ENCODE assay signal across 8 mouse cellular contexts in genomic region chr1:90967583-90967982, GRCm38 (mm10). TPM values are rescaled to one million over a fixed set of nuclear protein-coding genes. Genes with fewer than 3 reads are reported as not detected.
DNase-seq lines count a peak whose midpoint lies in the region; ATAC-seq and TF ChIP-seq lines count a peak whose summit lies in the region.
"Had no signal": no experiment of that assay in that cellular context is flagged by ENCODE, and none has a peak within 500 bp of the region (broad histone marks: within the 10 kb centered on the region; RNA-seq: fewer than 3 reads in every experiment).

No protein-coding gene starts in this region.

- H3K4me3 ChIP-seq in neural tube, embryonic 13.5 days, result no peak overlapping the region
- H3K4me3 ChIP-seq in intestine, embryonic 15.5 days (replicated peaks), result peak overlapping the region; percentile 34
- H3K4me3 ChIP-seq in stomach, postnatal 0 days (ENCODE audit: low read depth, low read length), result no peak overlapping the region

- no peak overlapping the region for H3K27ac ChIP-seq in neural tube, embryonic 13.5 days (replicated peaks)
- 0 out of 2 replicates have a peak overlapping the region, but pooled peaks have one; percentile 80 for H3K27ac ChIP-seq in intestine, embryonic 15.5 days
- H3K27ac ChIP-seq in stomach, postnatal 0 days (replicated peaks), result 0 out of 2 replicates have a peak overlapping the region, but pooled peaks have one; percentile 18

- H3K9me3 ChIP-seq in neural tube, embryonic 13.5 days, result no peaks in the 10 kb centered on the region
- no peaks in the 10 kb centered on the region for H3K9me3 ChIP-seq in intestine, embryonic 15.5 days
- H3K9me3 ChIP-seq in stomach, postnatal 0 days (ENCODE audit: control insufficient read depth, low read length), result no peaks in the 10 kb centered on the region

- no peaks in the 10 kb centered on the region for H3K36me3 ChIP-seq in neural tube, embryonic 13.5 days
- no peaks in the 10 kb centered on the region for H3K36me3 ChIP-seq in intestine, embryonic 15.5 days
- H3K36me3 ChIP-seq in stomach, postnatal 0 days (ENCODE audit: control insufficient read depth, insufficient read depth, low read length), result no peaks in the 10 kb centered on the region

- TF ChIP-seq EP300 in stomach, postnatal 0 days (optimal IDR thresholded peaks at IDR 0.05), result no peak

- no peak overlapping the region for H3K4me2 ChIP-seq in neural tube, embryonic 13.5 days
- peak overlapping the region; percentile 50 for H3K4me2 ChIP-seq in intestine, embryonic 15.5 days (replicated peaks)
- peak overlapping the region; percentile 32 for H3K4me2 ChIP-seq in stomach, postnatal 0 days (replicated peaks; ENCODE audit: low read depth)
- H3K4me2 ChIP-seq: lung, embryonic 14.5 days had no signal

- peak; percentile 79 for ATAC-seq in neural tube, embryonic 13.5 days (ENCODE audit: low read depth)
- peak; percentile 10; the same call in 1 of the 2 replicates for ATAC-seq in intestine, embryonic 15.5 days
- peak; percentile 19; the same call in 1 of the 2 replicates for ATAC-seq in stomach, postnatal 0 days (ENCODE audit: low FRiP score, low TSS enrichment)

- no peak for TF ChIP-seq CTCF in stomach, postnatal 0 days (IDR thresholded peaks at IDR 0.05; ENCODE audit: low read depth)

- H3K27me3 ChIP-seq in neural tube, embryonic 13.5 days, result no peaks in the 10 kb centered on the region
- no peaks in the 10 kb centered on the region for H3K27me3 ChIP-seq in intestine, embryonic 15.5 days (replicated peaks)
- H3K27me3 ChIP-seq in stomach, postnatal 0 days (ENCODE audit: control insufficient read depth, insufficient read depth, low read length), result no peaks in the 10 kb centered on the region

- H3K9ac ChIP-seq in neural tube, embryonic 13.5 days, result no peak overlapping the region
- no peak overlapping the region for H3K9ac ChIP-seq in intestine, embryonic 15.5 days
- H3K9ac ChIP-seq in stomach, postnatal 0 days (ENCODE audit: low read length), result no peak overlapping the region
- H3K9ac ChIP-seq: lung, embryonic 14.5 days had no signal

- no peak for DNase-seq in neural tube, embryonic 10.5 days (ENCODE audit: extremely low spot score, low spot score)
- peak; percentile 53 for DNase-seq in gastrocnemius, postnatal 10 days
- peak; percentile 73 for DNase-seq in stomach, postnatal 0 days (ENCODE audit: low spot score)
- no peak for DNase-seq in spleen, adult 12 weeks (ENCODE audit: low spot score)
- no peak for DNase-seq in cerebellum, postnatal 25 days
- DNase-seq: lung, embryonic 14.5 days had no signal

- peaks cover 11% of the 10 kb centered on the region for H3K4me1 ChIP-seq in neural tube, embryonic 13.5 days (replicated peaks)
- peaks cover 22% of the 10 kb centered on the region; the same call in 1 of the 2 replicates for H3K4me1 ChIP-seq in intestine, embryonic 15.5 days (replicated peaks)
- H3K4me1 ChIP-seq in stomach, postnatal 0 days (replicated peaks; ENCODE audit: control insufficient read depth, insufficient read depth), result 0 out of 2 replicates have a peak, but pooled peaks cover 6% of the 10 kb centered on the region

- WGBS in neural tube, embryonic 13.5 days, result 49% methylated on average over 7 of the region's 7 CpGs
- 59% methylated on average over 7 of the region's 7 CpGs for WGBS in intestine, embryonic 15.5 days
- 44% methylated on average over 7 of the region's 7 CpGs for WGBS in stomach, postnatal 0 days

RNA-seq across cellular contexts. Expression of gene Rab17, which starts 1.9 kb away (rescaled TPM):
- polyA plus RNA-seq in neural tube, embryonic 13.5 days (2015; fragmentation: Nextera tagmentation; extraction: Ambion mirVana), result 0.17 and 0.21 TPM in 2 replicates
- not detected for total RNA-seq in gastrocnemius, postnatal 10 days (2021)
- 35.2 and 41.0 TPM in 2 replicates for polyA plus RNA-seq in intestine, embryonic 15.5 days (2015; fragmentation: Nextera tagmentation; extraction: Ambion mirVana)
- 4.6 and 5.7 TPM in 2 replicates for polyA plus RNA-seq in stomach, postnatal 0 days (2015; fragmentation: Nextera tagmentation; extraction: Ambion mirVana)

RNA-seq across cellular contexts. Expression of gene Prlh, which starts 14.7 kb away (rescaled TPM):
- not detected in 2 replicates for polyA plus RNA-seq in neural tube, embryonic 13.5 days (2015; fragmentation: Nextera tagmentation; extraction: Ambion mirVana)
- total RNA-seq in gastrocnemius, postnatal 10 days (2021), result not detected
- not detected in 2 replicates for polyA plus RNA-seq in intestine, embryonic 15.5 days (2015; fragmentation: Nextera tagmentation; extraction: Ambion mirVana)
- not detected in 2 replicates for polyA plus RNA-seq in stomach, postnatal 0 days (2015; fragmentation: Nextera tagmentation; extraction: Ambion mirVana)
- polyA plus RNA-seq: lung, embryonic 14.5 days had no signal

RNA-seq across cellular contexts. Expression of gene Lrrfip1, which starts 31.0 kb away (rescaled TPM):
- polyA plus RNA-seq in neural tube, embryonic 13.5 days (2015; fragmentation: Nextera tagmentation; extraction: Ambion mirVana), result 33.7 and 34.6 TPM in 2 replicates
- 100 to 1,000 TPM; 247 to 265 TPM for total RNA-seq in gastrocnemius, postnatal 10 days (2021)
- polyA plus RNA-seq in intestine, embryonic 15.5 days (2015; fragmentation: Nextera tagmentation; extraction: Ambion mirVana), result 58.7 and 63.5 TPM in 2 replicates
- polyA plus RNA-seq in stomach, postnatal 0 days (2015; fragmentation: Nextera tagmentation; extraction: Ambion mirVana), result 69.4 and 79.0 TPM in 2 replicates

RNA-seq across cellular contexts. Expression of gene Mlph, which starts 52.7 kb away (rescaled TPM):
- 0.10 TPM in 1 of 2 replicates, not detected in the other for polyA plus RNA-seq in neural tube, embryonic 13.5 days (2015; fragmentation: Nextera tagmentation; extraction: Ambion mirVana)
- under 1 TPM; 0.31 to 0.50 TPM for total RNA-seq in gastrocnemius, postnatal 10 days (2021)
- polyA plus RNA-seq in intestine, embryonic 15.5 days (2015; fragmentation: Nextera tagmentation; extraction: Ambion mirVana), result 0.85 and 1.6 TPM in 2 replicates
- polyA plus RNA-seq in stomach, postnatal 0 days (2015; fragmentation: Nextera tagmentation; extraction: Ambion mirVana), result 8.8 and 9.8 TPM in 2 replicates

Comparison
In these comparisons a context has a peak if more than half of its experiments do, and no peak if none do; other contexts are left out.
1. ATAC-seq: peak in every context shown above with its lines; median percentile 79 in neural tube, embryonic 13.5 days; 19 in stomach, postnatal 0 days; 10 in intestine, embryonic 15.5 days.
2. DNase-seq: peak in gastrocnemius, postnatal 10 days (single experiment) and stomach, postnatal 0 days (single experiment); none in neural tube, embryonic 10.5 days (single experiment), spleen, adult 12 weeks (single experiment) and cerebellum, postnatal 25 days (0 of 2).